Mouse (Mus musculus): ENCODE data around the gene Pfkp.

- TF ChIP-seq CTCF (IDR thresholded peaks at IDR 0.05; ENCODE audit: insufficient read depth, low read depth, low read length) (no peak), POLR2A (IDR thresholded peaks at IDR 0.05; ENCODE audit: insufficient read depth, low read depth, low read length) (no peak)
These were observed 72.6 kb downstream of the Pfkp start for GRCm38 (mm10) chr13:6575920-6576509.

Measured in olfactory bulb, adult 2 months (tissue).